Mouse (Mus musculus) adrenal gland, postnatal 14 days (tissue): ENCODE data around the gene Enpp5. TPM values are rescaled to one million over a fixed set of nuclear protein-coding genes. Genes with fewer than 3 reads are reported as not detected.

Experiments used
- DNase-seq: peaks from one replicate; pipeline ENCODE4 v3.0.0; 2021; ENCODE audit warnings: mixed read lengths
- long read RNA-seq, 2 experiments: library from polyadenylated mRNA; stranded (forward); transcript quantifications; one replicate each; pipeline ENCODE4 v2.0.0; 2021
- total RNA-seq: library from RNA; stranded (reverse); gene quantifications from 2 replicates; pipeline ENCODE4 v1.2.3, GENCODE M21; 2021

The Enpp5 gene
- 22.5 and 23.9 TPM in 2 replicates for total RNA-seq
- long read RNA-seq, experiment 1, transcript Enpp5-201 (4 exons, 2,534 nt) = major isoform, 5 of 13 reads
- long read RNA-seq, experiment 1, partial matches to known transcripts = 5 of 13 reads
- long read RNA-seq, experiment 1, other reads (novel, unspliced or antisense) = 0 of 13 reads
- long read RNA-seq, experiment 2, partial matches to known transcripts = 5 of 14 reads
- long read RNA-seq, experiment 2, other reads (novel, unspliced or antisense) = 3 of 14 reads

DNA sequence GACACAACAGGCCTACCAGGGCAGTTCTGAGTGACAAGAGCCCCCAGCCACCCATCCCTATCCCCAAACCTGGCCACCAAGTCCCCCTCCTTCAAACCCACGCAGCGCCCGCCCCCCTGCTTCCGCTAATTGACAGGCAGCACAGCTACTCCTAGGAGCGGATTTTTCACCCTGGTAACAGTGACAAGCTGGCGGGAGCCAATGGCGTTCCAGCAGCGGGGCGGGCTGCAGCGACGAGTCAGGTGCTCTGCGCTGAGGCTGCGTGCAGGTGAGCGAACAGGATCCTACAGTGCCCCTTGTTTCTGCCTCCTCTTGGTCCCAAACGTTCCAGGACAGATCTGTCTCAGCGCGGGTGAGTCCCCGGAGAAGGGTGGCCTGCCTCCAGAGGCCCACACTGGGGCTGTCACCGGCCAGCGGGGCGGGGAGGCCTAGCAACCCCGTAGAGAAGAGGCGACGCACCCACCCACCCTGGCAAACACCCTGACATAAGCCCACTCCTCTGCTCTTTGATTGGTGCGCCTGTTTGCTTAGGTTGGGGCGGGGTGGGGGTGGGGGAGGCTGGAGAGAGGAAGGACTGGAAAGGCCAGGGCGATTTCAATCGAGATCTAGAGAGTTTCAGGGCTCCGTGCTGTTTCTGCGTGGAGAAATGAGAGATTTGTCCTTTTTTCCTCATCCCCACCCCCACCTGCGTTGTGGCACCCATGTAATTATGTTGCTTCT, at the start of gene Enpp5:
Gene Enpp5 (plus strand): TSS at position 183 of the 720 bp plus-strand sequence.
- peak; percentile 93 for DNase-seq

DNA sequence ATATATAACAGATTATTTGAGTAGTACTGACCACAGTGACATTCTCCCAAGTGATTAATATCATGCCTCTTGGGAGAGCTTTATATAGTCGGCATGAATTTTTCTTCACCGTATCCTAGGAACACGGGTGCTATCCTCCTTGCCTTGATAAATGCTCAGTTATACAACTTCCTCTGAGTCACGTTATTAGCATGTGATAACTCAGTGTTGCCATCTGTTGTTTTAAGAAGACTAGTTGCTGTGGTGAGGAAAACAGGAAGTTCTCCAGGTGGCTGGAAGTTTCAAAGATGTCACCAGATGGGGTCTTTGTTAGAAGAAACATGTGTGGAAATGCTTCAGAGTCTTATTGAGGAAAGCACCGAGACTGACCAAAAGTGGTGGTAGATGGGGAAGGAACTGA, 49.0 kb upstream of the Enpp5 start:
- no peak for DNase-seq

- peak; percentile 7 for DNase-seq
Measured at GRCm38 (mm10) chr17:44030776-44031587, 47.6 kb upstream of the Enpp5 start.

DNA sequence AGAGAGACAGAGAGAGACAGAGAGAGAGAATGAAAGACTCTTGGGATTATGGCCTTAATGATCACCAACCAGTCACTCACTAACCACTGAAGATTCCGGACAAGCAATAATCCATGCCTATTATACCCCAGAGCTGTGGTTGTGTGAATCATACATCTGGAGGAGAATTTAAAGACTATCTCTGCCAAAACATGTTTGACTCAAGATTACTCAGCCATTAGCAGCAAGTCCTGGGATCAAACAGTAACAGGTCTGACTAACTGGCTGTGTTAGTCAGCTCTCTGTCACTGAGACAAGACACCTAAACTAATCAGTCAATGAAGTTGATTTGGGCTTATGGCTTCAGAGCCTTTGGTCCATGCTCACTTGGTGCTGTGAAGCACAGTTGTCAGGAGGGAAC, 43.6 kb upstream of the Enpp5 start:
- DNase-seq = no peak

- peak; percentile 36 for DNase-seq
Measured at GRCm38 (mm10) chr17:44038656-44039055, 40.0 kb upstream of the Enpp5 start.

DNA sequence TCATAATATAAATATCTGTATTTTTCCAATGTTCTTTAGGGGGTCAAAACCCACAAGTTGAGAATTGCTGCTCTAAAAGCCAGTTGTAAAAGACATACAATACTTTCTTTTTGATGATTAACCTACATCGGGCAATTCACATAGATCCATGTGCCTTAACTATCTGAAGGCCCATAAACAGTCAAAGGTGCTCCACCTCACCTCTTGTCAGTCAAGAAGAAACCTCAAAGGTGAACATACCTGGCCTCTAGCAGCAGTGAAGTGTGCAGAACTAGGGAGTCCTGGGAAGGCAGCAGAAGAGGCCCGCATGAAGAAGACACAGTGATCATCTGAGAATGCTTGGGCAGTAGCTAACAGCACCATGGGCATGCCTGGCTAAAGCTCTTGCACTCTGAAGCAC, 38.2 kb upstream of the Enpp5 start:
- DNase-seq = no peak

DNA sequence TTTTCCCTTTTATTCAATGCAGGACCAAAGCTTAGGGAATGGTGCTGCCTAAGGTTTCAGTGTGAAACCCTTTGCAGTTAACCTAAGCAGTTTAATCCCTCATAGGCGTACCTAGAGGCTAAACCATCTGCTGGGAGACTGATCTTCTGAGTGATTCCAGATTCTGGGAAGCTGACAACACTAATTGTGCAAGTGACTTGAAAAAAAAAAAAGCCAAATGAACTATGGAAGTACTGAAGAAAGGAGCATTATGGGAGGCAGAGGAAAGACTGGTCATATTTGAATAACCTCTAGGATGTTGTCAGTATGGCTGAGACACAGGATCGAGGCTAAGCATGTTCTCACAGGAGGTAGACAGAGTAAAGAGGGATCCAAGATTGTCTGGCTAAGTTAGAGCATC, 36.3 kb upstream of the Enpp5 start:
- no peak for DNase-seq

DNA sequence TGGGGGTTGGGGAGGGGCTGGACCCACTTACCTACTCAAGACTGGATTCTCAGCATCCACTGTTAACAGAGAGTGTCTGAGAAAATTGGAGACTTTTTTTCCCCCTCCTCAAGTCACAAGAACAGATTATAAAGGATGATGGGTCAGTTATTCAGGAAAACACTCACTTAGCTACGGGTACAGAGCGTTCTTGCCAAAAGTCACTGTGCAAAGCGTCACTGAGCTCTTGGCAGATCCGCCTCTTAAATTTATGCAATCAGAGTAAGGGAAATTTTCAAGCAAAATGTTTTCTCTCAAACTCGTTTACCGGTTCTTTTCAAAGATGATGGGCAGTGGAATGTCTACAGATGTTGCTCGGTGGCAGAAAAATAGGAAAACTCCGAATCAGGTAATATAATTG, 35.8 kb upstream of the Enpp5 start:
- peak; percentile 17 for DNase-seq

- no peak for DNase-seq
Measured at GRCm38 (mm10) chr17:44053427-44053826, 25.2 kb upstream of the Enpp5 start.

DNA sequence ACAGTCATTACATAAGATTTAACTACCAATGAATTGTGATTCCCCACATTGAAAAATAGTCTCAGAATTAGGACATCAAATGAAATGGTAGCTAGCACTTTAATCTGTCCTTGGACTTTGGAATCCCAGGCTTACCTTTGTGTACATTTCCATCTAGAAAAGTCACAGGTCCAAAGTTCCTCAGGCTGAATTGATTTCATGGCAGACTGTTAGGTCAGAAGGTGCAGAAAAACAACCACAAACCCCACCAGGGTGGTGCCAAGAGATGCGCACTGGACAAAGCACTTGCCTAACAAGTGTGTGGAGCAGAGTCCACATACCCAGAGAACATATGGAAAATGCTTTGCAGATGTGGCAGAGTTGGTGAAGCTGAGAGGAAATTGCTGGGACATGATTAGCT, 21.5 kb upstream of the Enpp5 start:
- no peak for DNase-seq

DNA sequence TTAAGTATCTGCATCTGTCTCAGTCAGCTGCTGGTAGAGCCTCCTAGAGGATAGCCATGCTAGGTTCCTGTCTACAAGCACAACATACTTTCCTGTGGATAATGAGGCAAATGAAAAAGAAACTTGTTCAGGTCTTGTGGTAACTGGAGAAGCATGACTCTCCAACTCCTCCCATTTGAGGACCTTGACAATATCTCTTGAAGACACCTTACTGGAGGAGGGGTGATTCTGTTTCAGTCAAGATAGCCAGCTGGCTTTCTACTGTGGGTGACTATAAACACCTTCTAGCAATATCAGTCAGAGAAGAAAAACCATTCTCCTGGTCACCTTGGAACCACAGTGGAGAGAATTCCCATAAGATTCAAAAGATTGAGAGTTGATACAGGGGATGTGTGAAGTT, 20.5 kb upstream of the Enpp5 start:
- DNase-seq = no peak

DNA sequence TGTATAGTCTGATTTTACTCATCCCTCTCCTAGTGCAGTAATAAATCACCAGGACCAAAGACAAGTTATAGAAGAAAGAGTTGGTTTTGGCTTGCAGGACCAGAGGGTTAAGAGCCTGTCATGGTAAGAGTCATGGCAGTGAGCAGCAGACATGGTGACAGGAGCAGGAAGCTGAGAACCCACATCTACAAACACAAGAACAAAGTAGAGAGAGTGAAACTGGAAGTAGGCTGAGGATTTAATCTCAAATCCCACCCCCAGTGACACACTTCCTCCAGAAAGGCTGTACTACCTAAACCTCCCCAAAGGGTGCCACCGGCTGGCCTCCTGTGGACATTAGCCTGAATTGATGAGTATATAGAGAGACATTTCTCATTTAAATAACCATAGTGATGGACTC, 17.8 kb upstream of the Enpp5 start:
- no peak for DNase-seq

GRCm38 (mm10) chr17:44061289-44061890, 17.2 kb upstream of the Enpp5 start:
- no peak for DNase-seq

DNA sequence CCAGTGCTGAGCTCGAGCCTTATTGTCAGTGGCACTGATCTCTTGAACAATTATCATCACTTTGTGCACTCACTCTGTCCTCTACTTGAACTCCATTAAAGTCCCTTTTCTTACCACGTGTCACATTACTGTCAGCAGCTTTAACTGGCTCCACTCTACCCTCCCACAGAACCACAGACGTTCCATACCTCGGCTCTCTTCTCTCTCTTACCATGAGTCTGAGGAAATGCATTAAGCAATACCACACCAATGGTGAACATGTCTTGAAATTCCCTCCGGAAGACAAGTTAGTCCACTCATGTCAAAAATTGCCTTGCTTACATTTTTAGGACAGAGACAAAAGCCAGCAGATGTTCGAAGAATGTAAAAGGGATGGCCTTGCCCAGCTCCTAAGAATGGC, 9.7 kb upstream of the Enpp5 start:
- DNase-seq = no peak

DNA sequence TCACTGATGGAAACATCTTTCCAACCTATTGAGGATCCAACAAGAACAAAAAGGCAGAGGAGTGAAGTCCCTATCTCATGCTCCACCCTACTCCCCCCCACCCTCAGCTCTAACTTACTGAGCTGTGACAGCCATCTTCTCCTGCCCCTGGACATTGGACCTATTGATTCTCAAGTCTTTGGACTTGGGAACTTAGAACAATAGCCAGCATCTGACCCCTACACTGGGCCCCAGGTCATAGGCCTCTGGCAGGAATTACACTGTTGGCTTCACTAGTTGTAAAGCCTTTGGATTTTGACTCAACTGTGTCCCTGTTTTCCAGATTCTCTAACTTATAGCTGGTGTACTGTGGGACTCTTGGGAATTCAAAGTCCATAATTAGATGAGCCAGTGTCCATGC, 6.9 kb upstream of the Enpp5 start:
- DNase-seq = no peak

DNA sequence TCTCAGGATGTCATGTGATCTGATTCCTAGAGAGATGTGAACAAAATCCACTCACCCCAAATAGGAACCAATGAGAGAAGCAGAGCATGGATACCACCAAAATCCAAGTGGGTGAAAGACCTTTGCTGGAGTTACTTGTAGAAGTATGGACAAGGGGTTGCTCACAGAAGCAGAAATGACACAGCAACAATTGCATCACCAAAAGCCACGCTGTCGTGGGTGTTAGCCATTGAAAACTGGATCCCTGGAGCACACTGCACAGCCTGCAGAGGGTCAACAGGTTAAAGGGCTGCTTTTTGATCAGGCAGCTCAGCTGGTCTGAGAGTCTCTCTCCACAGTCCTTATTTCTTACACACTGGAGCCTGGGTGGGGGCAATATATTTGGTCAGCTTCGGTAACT, 3.0 kb upstream of the Enpp5 start:
- no peak for DNase-seq

DNA sequence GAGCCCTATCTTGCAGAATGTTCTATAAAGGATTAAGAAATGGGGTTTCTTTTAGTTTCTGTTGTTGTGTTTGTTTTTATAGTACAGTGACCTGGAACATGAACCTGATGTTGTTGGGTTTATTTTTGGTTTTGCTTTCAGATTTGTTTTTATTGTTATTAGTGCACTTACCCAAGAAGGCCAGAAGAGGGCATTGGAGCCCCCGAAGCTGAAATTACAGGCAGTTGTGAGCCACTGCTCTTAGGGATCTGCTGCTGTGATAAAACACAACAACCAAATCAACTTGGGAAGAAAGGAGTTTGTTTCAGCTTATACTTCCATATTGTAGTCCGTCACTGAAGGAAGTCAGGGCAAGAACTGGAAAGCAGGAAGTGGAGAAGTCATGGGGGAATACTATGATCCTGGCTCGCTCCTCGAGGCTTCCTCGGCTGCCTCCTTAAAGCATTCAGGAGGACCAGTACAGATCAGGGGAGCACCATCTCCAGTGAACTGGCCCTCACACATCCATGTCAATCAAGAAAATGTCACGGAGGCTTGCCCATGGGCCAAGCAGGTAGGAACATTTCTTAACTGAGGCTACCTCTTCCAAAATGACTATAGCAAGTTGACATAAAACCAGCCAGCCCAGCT, 2.4 kb upstream of the Enpp5 start:
- peak; percentile 47 for DNase-seq

DNA sequence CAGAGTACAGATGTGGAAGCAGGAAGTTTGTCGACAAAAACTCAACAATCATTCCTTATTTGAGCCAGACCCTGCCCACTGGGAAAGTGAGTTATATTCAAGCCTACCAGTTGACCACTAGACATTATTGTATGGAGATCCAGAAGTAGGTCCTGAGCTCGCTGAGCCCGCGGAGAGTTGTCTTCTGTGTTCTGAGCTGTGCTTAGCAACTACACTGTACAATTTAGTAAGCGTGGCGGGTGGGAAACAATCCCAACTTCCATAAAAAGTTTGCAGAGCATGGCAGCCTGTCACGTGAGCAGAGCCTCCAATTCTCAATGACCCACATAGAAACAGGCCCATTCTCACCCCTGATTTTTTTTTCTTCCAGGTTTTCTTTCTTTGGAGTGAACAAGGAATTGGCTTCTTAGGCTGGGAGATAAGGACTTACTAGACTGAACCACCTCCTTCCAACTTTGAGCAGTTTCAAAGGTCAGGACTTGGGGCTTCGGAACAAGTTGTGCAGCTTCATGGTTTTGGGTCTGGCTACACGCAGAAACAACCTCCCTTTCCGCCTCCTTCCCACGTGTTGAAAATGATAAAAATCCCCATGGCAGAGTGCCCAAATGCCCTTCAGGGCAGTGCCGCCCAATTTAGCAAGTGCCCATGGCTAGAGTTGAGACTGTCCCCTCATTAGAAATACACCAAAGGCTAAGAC, 1.3 kb upstream of the Enpp5 start:
- DNase-seq = no peak

DNA sequence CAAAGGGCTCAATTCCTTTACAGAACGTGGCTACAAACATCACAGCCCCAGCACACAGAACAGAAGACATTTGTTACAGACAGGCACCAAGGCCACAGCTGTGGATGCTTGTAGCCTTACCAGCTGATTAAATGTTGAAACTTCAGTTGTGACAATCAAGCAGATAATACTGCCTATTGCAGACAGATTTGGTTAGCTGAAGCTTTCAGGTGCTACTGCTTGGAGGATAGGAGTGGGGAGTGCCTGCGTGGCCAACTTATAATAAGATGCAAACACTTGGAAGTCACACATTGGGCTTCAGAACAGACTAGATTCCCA, 811 bp upstream of the Enpp5 start:
- no peak for DNase-seq

- DNase-seq = no peak
Measured at GRCm38 (mm10) chr17:44083156-44083555, 4.5 kb downstream of the Enpp5 start.

GRCm38 (mm10) chr17:44088226-44088625, 9.6 kb downstream of the Enpp5 start:
- DNase-seq = no peak

DNA sequence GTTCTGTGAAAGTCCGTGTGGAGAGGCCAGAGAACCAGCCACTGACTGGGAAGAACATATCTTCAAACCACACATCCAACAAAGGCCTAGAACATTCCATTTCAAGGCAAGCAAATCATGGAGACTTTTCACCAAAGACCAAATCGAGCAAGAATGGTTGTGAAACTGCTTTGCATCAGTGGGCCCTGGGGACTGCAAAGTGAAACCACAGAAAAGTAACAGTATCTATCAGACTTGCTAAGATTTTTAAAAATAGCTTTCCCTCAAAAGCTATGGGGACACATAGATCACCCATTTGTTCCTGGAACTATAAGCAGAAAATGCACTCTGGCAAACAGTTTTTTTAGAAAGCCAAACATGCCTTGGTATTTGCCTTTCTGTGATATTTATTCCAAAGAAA, 12.3 kb downstream of the Enpp5 start:
- DNase-seq = peak; percentile 24
